Mouse (Mus musculus) cerebellum, adult 8-10 months (tissue): ENCODE data around the gene Tmeff1.

ENCODE experiments used
- DNase-seq: peaks from one replicate; pipeline ENCODE4 v3.0.0; 2022

The Tmeff1 gene

DNA sequence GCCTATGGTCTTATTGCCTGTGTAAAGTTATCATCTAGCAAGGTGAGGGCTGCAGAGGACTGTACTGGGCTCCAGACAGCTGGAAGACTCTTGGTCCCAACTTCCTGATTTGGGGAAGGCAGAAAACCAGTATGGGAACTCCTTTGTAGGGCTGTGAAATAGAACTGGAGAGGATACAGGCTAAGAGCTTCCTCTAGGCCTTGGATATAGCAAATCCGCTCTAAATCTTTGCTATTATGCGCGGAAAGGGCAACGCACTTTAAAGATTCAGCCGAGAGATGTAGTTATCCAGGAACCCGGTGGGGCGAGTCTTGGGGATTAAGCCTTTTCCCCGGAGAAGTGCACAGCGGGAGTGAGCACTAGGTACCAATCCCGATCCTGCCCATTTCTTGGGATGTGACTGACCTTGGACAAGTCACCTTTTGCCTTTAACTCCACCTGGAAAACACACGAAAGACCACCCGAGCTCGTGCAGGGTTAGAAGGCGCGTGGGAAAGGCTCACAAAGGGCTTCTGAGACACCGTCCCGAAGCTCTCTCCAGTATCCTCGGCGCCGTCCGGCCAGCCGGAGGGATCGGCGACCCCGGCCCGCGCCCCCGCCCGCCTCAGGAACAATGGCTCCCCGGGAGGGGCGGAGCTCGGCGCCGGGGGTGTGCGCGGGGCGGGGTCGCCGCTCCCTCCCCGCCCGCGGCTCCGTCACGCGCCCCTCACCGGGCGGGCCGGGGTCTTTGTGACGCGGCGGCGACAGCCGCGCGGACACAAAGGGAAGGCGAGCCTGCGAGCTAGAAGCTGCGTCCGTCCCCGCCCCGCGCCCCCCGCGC, at the start of gene Tmeff1:
Gene Tmeff1 (plus strand): TSS at position 754 of the 820 bp plus-strand sequence.
- peak; percentile 5 for DNase-seq

GRCm38 (mm10) chr4:48536275-48536674, 48.7 kb upstream of the Tmeff1 start:
- DNase-seq: no peak

DNA sequence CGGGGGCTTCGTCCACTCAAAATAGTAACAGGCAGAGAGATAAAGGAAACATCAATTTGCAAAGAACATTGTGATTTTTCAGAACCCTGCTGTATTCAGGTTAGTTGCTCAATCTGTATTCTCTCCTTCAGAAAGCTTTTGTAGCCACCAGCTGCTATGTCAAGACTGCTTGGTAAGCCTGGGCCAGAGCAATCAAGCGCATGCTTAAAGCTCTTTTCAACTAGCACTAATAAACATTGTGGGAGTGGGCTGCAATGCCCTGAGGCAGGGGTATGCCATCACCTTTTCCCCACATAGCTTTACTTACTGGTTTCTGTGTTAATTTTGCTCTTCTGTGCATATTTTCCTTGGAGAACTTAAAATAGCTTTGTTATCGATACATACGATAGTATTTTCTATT, 48.0 kb upstream of the Tmeff1 start:
- no peak for DNase-seq

DNA sequence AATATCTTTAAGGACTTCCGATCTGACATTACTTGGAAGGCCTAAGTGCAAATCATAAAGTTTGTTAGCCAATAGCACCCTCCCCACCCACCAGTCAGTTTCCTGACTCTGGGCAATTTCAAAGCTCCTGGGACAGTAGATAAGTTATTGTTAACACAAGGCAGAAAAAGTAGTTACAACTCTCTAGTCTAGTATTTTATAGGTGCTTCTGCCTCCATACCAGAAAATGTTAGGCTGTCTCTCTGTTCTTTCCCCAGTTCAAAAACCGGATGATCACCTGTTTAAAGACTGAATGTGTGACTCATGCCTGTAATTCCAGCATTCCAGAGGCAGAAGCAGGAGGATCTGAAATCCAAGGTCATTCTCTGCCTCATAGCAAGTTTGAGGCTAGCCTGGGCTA, 46.4 kb upstream of the Tmeff1 start:
- DNase-seq: no peak

GRCm38 (mm10) chr4:48539841-48540575, 45.0 kb upstream of the Tmeff1 start, which contains the start of gene Msantd3:
TSS of gene Msantd3 (plus strand) at chr4:48539935.
- peak; percentile 51 for DNase-seq

GRCm38 (mm10) chr4:48540576-48541111, 44.3 kb upstream of the Tmeff1 start:
- peak; percentile 52 for DNase-seq

GRCm38 (mm10) chr4:48541526-48542250, 43.3 kb upstream of the Tmeff1 start:
- DNase-seq: no peak

GRCm38 (mm10) chr4:48542351-48542750, 42.6 kb upstream of the Tmeff1 start:
- DNase-seq: no peak

DNA sequence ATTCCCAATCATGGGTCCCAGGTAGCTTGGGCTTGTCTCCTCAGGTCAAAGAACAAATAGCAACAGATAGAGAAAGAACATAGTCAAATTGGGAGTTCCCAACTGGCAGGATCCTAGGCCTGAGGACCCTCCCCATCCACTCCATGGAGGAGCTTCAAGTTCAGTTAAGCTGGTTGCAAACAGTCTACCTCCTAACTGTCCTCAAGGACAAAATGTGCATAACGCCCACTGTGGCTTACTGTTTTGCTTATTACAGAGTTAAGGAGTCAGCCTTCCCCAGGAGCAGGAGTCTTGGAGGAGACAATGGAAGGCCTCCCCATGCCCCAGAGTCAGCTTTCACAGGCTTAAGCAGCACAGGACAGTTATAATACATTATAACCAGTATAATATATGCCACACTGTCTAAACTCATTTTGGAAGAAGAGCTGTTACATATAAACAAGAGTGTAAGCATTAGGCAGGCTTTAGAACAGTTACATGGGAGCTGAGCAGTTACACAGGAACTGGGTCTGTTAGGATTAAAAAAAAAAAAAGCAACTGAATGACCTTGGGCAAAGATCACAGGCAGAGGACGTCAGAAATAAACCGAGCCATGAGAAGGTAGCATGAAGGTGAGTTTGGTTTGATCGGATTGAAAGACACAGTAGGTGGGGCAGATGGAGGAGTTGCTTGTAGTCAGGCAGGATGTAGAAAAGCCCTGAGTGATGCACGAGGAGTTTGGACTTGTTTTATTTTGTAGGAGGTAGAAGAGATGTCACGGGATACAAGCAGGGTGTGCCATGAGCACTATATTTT, 41.7 kb upstream of the Tmeff1 start:
- no peak for DNase-seq

DNA sequence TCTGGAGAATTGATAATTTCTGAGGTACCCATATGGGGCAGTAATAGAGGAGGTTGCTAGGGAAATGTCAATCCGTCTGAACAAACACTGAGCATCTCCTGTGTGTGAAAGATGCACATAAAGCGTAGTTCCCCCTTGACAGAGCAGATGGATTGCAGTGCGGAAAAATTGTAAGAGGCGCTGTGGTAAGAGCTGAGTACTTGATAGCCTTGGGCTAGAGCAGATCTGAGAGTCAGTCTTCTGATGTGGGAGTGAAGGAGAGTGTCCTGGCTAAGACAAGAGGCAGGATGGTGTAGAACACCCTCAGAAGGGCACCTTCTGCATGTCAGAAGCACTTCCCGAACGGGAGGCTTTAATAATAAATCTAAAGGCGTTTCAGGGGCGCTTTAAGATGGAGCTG, 40.8 kb upstream of the Tmeff1 start:
- DNase-seq: no peak

- no peak for DNase-seq
Measured at GRCm38 (mm10) chr4:48545966-48546365, 39.0 kb upstream of the Tmeff1 start.

- DNase-seq: no peak
Measured at GRCm38 (mm10) chr4:48546568-48547496, 38.1 kb upstream of the Tmeff1 start.

DNA sequence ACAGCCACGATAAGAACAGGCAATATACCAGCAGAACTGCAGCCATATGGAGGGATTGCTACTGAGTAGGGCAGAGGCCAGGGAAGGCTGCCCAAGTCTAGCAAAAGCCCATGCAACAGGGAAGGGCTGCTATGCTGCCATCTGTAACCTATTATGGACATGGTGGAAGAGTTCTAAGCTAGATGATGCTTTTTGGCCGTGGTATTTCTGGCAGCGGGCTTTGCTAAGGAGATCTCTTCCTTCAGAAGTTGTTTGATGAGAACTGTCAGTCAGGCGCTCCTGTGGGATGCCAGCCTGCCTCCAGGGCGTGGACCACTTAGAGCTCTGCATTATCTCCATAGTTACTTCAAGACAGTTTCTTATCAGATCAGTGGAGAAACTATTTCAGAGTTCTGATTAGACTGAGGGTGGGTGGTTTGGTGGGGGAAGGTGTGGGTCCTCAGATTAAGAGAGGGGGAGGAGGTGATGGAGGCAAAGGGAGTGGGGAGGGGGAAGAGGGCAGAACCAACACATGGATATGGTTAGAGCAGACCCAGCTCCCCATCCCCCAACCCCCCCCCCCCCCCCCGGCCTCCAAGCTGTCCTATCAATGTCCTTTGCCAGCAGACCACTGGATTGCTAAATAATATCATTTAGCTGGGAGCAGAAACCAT, 36.5 kb upstream of the Tmeff1 start:
- DNase-seq: no peak

GRCm38 (mm10) chr4:48549661-48550060, 35.3 kb upstream of the Tmeff1 start:
- DNase-seq: no peak

GRCm38 (mm10) chr4:48552486-48553064, 32.4 kb upstream of the Tmeff1 start:
- no peak for DNase-seq

DNA sequence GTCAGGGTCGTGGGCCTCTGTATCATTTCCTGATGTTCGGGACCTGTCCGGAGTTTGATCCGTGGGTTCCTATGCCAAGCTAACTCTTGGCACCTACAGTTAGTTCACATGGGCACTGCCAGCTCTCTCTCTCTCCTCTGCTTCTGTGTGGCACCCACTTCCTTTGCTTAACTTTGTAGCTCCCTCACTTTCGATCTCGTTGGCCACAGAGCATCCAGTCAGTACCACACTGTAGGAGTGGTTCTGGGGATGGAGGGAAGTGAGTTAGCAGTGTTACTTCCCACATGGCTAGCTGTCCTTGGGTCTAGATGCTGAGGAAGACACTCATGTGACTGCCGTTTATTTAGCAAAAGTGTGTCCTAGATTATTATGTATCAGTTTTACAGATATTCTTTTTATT, 30.8 kb upstream of the Tmeff1 start:
- no peak for DNase-seq

DNA sequence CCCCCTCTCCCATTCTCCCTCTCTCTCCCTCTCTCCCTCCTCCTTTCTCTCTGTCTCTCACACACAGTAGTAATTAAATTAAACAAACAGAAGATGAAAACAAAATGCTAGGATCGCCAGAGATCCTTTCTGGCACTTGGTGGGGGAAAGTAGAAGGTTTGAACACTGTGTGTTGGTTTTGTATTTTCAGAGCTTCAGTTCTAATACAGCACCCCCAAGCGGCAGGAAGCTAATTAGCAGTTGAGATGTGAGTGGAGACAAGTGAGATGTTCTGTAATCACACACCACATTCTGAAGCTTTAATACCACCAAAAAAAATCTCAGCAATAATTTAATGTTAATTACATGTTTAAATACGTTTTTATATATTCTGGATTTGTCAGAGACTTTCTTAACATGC, 29.2 kb upstream of the Tmeff1 start:
- no peak for DNase-seq

DNA sequence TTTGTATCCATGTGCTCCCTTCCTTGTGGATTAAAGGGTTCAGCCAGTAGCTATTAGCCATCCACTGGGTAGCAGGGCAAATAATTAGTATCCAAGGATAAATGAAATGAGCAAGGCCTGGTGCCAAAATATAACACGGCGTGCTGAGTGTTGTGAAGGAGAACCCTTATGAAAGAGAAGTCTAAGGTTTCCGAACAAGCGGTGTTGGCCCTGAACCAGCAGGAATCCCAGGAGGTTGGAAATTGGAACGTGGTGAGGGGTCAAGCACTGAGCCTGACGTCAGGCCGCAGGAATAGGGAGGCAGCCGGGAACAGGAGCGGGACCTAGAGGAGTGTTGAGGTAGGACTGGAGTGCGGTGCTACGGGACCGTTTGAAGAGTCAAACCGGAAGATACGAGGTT, 25.3 kb upstream of the Tmeff1 start:
- no peak for DNase-seq

- no peak for DNase-seq
Measured at GRCm38 (mm10) chr4:48561824-48562223, 23.1 kb upstream of the Tmeff1 start.

- DNase-seq: no peak
Measured at GRCm38 (mm10) chr4:48564962-48565361, 20.0 kb upstream of the Tmeff1 start.
